Mouse (Mus musculus) CH12.LX (cell line): ENCODE data around the gene Igfbp2. TPM values are rescaled to one million over a fixed set of nuclear protein-coding genes. Genes with fewer than 3 reads are reported as not detected.

Experiments
- DNase-seq: peaks from one replicate; pipeline ENCODE4 v3.0.0-alpha.2; 2013; ENCODE audit errors: extremely low read depth
- H3K27ac ChIP-seq: 2 replicates; pipeline ENCODE4 v1.5.1; 2012; ENCODE audit warnings: low read depth, mild to moderate bottlenecking, control low read depth, moderate library complexity; ENCODE audit not compliant: insufficient read depth
- H3K27me3 ChIP-seq: replicated peaks from 2 replicates; pipeline ENCODE3; 2012; ENCODE audit warnings: inconsistent platforms
- H3K36me3 ChIP-seq, 2 experiments: replicated peaks in 1 of 2; 2 replicates each; pipeline versions ENCODE3 to v1.6.1; 2012; ENCODE audit warnings: inconsistent platforms in 1 of 2, low read length in 1 of 2, mild to moderate bottlenecking in 1 of 2, mixed read lengths in 1 of 2, moderate library complexity in 1 of 2; ENCODE audit not compliant: control insufficient read depth in 1 of 2, insufficient read depth in 1 of 2
- H3K4me1 ChIP-seq, 2 experiments: 2 replicates each; pipeline ENCODE4 v1.6.1; 2012; ENCODE audit warnings: inconsistent platforms in 1 of 2, moderate library complexity in 1 of 2; ENCODE audit not compliant: insufficient read depth in 2 of 2, control insufficient read depth in 1 of 2
- H3K4me2 ChIP-seq: 2 replicates; pipeline ENCODE4 v1.6.1; 2012; ENCODE audit warnings: low read depth, mild to moderate bottlenecking, control low read depth; ENCODE audit not compliant: poor library complexity, insufficient read depth, severe bottlenecking
- H3K4me3 ChIP-seq, 3 experiments: fragments of 150-350 bp in 1 of 3; sonication (generic) in 1 of 3; replicated peaks in 1 of 3; 2 replicates each; pipeline versions ENCODE3 to v1.5.1; 2011 to 2012; ENCODE audit warnings: low read depth in 2 of 3, low read length in 2 of 3, mild to moderate bottlenecking in 2 of 3, moderate library complexity in 2 of 3, control low read depth in 1 of 3, improper control_type of control experiment in 1 of 3, inconsistent platforms in 1 of 3, mixed read lengths in 1 of 3; ENCODE audit not compliant: poor library complexity in 1 of 3
- H3K79me2 ChIP-seq: replicated peaks from 2 replicates; pipeline ENCODE4 v1.6.1; 2012; ENCODE audit warnings: mild to moderate bottlenecking, moderate library complexity; ENCODE audit not compliant: control insufficient read depth, poor library complexity, insufficient read depth, severe bottlenecking; ENCODE audit errors: extremely low read depth
- H3K9ac ChIP-seq: 2 replicates; pipeline ENCODE4 v1.6.1; 2012; ENCODE audit warnings: low read depth, mild to moderate bottlenecking, control low read depth, moderate library complexity; ENCODE audit not compliant: insufficient read depth
- H3K9me3 ChIP-seq: replicated peaks from 2 replicates; pipeline ENCODE3; 2012; ENCODE audit warnings: low read length, inconsistent platforms, mixed read lengths
- BHLHE40 ChIP-seq: IDR thresholded peaks from 2 replicates; pipeline ENCODE4 v1.6.1; 2011; ENCODE audit warnings: mild to moderate bottlenecking, low read depth, low read length, improper control_type of control experiment
- CHD2 ChIP-seq: IDR thresholded peaks from 2 replicates; pipeline ENCODE4 v1.6.1; 2011; ENCODE audit warnings: low read length, improper control_type of control experiment
- E2F4 ChIP-seq: IDR thresholded peaks from 2 replicates; pipeline ENCODE4 v1.6.1; 2011; ENCODE audit warnings: low read depth, low read length, improper control_type of control experiment; ENCODE audit not compliant: insufficient replicate concordance
- ELF1 ChIP-seq: IDR thresholded peaks from 2 replicates; pipeline ENCODE4 v1.6.1; 2014; ENCODE audit warnings: low read depth, mild to moderate bottlenecking, inconsistent platforms, low read length, improper control_type of control experiment
- EP300 ChIP-seq: IDR thresholded peaks from 2 replicates; pipeline ENCODE4 v1.6.1; 2011; ENCODE audit warnings: low read length, improper control_type of control experiment
- ETS1 ChIP-seq: conservative IDR thresholded peaks from 2 replicates; pipeline ENCODE4 v1.6.1; 2012; ENCODE audit warnings: low read depth, mild to moderate bottlenecking, inconsistent platforms, low read length, improper control_type of control experiment, moderate library complexity
- IRF4 ChIP-seq: IDR thresholded peaks from 2 replicates; pipeline ENCODE4 v1.6.1; 2014; ENCODE audit warnings: low read depth, mild to moderate bottlenecking, inconsistent platforms, low read length, improper control_type of control experiment
- MAFK ChIP-seq: IDR thresholded peaks from 2 replicates; pipeline ENCODE4 v1.6.1; 2011; ENCODE audit warnings: low read length, improper control_type of control experiment; ENCODE audit not compliant: insufficient replicate concordance
- MAX ChIP-seq: IDR thresholded peaks from 2 replicates; pipeline ENCODE4 v1.6.1; 2011; ENCODE audit warnings: low read length, improper control_type of control experiment
- MAZ ChIP-seq: IDR thresholded peaks from 2 replicates; pipeline ENCODE4 v1.6.1; 2012; ENCODE audit warnings: low read depth, mild to moderate bottlenecking, inconsistent platforms, low read length, improper control_type of control experiment, moderate library complexity
- MXI1 ChIP-seq: IDR thresholded peaks from 2 replicates; pipeline ENCODE4 v1.6.1; 2011; ENCODE audit warnings: mild to moderate bottlenecking, low read depth, low read length, improper control_type of control experiment
- MYC ChIP-seq: IDR thresholded peaks from 2 replicates; pipeline ENCODE4 v1.6.1; 2011; ENCODE audit warnings: low read depth, mild to moderate bottlenecking, improper control_type of control experiment, low read length
- POLR2A ChIP-seq: IDR thresholded peaks from 2 replicates; pipeline ENCODE4 v1.6.1; 2011; ENCODE audit warnings: low read depth, mild to moderate bottlenecking, improper control_type of control experiment, low read length
- POLR2AphosphoS2 ChIP-seq: IDR thresholded peaks from 2 replicates; pipeline ENCODE4 v1.6.1; 2011; ENCODE audit warnings: low read depth, low read length, improper control_type of control experiment
- RAD21 ChIP-seq: IDR thresholded peaks from 2 replicates; pipeline ENCODE4 v1.6.1; 2011; ENCODE audit warnings: low read depth, mild to moderate bottlenecking, low read length, improper control_type of control experiment, moderate library complexity
- SIN3A ChIP-seq: IDR thresholded peaks from 2 replicates; pipeline ENCODE4 v1.6.1; 2012; ENCODE audit warnings: low read length, improper control_type of control experiment, inconsistent platforms
- TBP ChIP-seq: conservative IDR thresholded peaks from 2 replicates; pipeline ENCODE4 v1.6.1; 2011; ENCODE audit warnings: low read depth, low read length, improper control_type of control experiment
- TCF12 ChIP-seq: IDR thresholded peaks from 2 replicates; pipeline ENCODE4 v1.6.1; 2014; ENCODE audit warnings: low read depth, mild to moderate bottlenecking, inconsistent platforms, low read length, improper control_type of control experiment
- UBTF ChIP-seq: IDR thresholded peaks from 2 replicates; pipeline ENCODE4 v1.6.1; 2012; ENCODE audit warnings: low read depth, mild to moderate bottlenecking, inconsistent platforms, low read length, improper control_type of control experiment, moderate library complexity
- USF1 ChIP-seq: IDR thresholded peaks from 2 replicates; pipeline ENCODE4 v1.6.1; 2014; ENCODE audit warnings: low read depth, mild to moderate bottlenecking, inconsistent platforms, low read length, improper control_type of control experiment
- ZMIZ1 ChIP-seq: IDR thresholded peaks from 2 replicates; pipeline ENCODE4 v1.6.1; 2012; ENCODE audit warnings: low read depth, mild to moderate bottlenecking, inconsistent platforms, low read length, improper control_type of control experiment
- dilution Hi-C: fragments of 300-500 bp; cut with MboI; formaldehyde crosslinking; loops from 2 replicates; pipeline ENCODE4 v1.14.3; 2020; ENCODE audit warnings: low sequenced_read_pairs; ENCODE audit not compliant: extremely low pct_unique_long_range_greater_than_20kb, extremely low pct_ligation_motif_present
- in situ Hi-C: fragments of 300-500 bp; cut with MboI; formaldehyde crosslinking; loops from 3 replicates; pipeline ENCODE4 v1.14.3; 2019; ENCODE audit warnings: low sequenced_read_pairs, low pct_ligation_motif_present, low pct_unique_long_range_greater_than_20kb, mixed read lengths
- polyA plus RNA-seq: library from polyadenylated mRNA; unstranded; fragments of >175 nt; gene quantifications from 2 replicates; pipeline ENCODE4 v1.2.1, GENCODE M21; 2012; ENCODE audit warnings: low read depth; ENCODE audit not compliant: insufficient read length
- total RNA-seq, 2 experiments: library from RNA; depleted of rRNA; stranded (reverse); fragments of 300-350 nt in 1 of 2; fragments of >200 nt in 1 of 2; gene quantifications; 2 replicates each; pipeline ENCODE4 v1.2.3; 2012 to 2014

Gene Igfbp2
- total and polyA plus RNA-seq, 3 experiments, result 294 to 662 (median 350) TPM

DNA sequence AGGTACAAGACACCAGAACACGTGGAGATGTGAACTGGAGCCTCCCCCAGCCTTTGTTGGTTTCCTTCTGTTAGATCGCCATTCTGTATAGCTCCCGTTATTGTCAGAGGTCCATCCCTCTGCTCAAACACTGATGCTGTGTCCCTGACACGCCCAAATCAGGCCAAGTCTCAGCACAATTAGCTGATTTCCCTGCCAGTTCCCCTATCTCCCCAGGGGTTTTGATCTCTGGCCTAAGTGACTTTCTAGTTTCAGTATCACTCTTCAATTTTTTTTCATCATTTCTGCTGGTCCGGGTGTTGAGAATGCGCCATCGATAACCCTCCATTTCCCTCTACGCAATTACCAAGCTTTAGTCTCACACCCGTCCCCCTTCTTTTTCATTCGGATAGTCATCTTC is 1.4 kb upstream of the Igfbp2 start (continued):
- peak; percentile 80 for TF ChIP-seq ETS1
- no peak for TF ChIP-seq SIN3A
- TF ChIP-seq RAD21, result no peak; the same call in 1 of the 2 replicates
- TF ChIP-seq USF1, result no peak
- TF ChIP-seq POLR2AphosphoS2, result no peak
- peak; percentile 50; the same call in 1 of the 2 replicates for TF ChIP-seq TBP
- TF ChIP-seq MYC, result peak; percentile 56; the same call in 1 of the 2 replicates
- TF ChIP-seq EP300, result peak; percentile 83
- TF ChIP-seq, all 38 proteins: peak for 19

DNA sequence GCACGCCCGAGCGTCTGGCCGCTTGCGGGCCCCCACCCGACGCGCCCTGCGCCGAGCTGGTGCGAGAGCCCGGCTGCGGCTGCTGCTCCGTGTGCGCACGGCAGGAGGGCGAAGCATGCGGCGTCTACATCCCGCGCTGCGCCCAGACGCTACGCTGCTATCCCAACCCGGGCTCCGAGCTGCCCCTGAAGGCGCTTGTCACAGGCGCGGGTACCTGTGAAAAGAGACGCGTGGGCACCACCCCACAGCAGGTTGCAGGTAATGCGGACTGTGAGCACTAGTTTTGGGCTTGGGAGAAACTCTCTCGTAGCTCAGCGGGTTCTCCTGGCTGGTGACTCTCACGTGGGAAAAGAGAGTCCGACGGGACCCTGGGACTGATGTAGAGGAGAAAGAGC is 401 bp downstream of the Igfbp2 start:
- Histone ChIP-seq H3K4me2 (peak overlapping the region; percentile 92), H3K9ac (peak overlapping the region; percentile 92), H3K9me3 (no peaks in the 10 kb centered on the region), H3K27me3 (peaks cover 12% of the 10 kb centered on the region), H3K4me3 (peak overlapping the region; percentile 75 to 98 (median 77)), H3K79me2 (peaks cover 30% of the 10 kb centered on the region), H3K27ac (peak overlapping the region; percentile 95), H3K36me3 (no peaks in the 10 kb centered on the region), H3K4me1 (peaks cover 6 to 43% of the 10 kb centered on the region in 2 experiments)
- no peak for DNase-seq
- TF ChIP-seq ETS1 (no peak), MAFK (no peak), ELF1 (0 out of 2 replicates have a peak, but pooled peaks have one; percentile 5), CHD2 (no peak), MAZ (0 out of 2 replicates have a peak, but pooled peaks have one; percentile 15), TCF12 (peak; percentile 7; the same call in 1 of the 2 replicates), ZMIZ1 (no peak), MAX (peak; percentile 2; the same call in 1 of the 2 replicates), UBTF (peak; percentile 18)
- dilution Hi-C loops, result no loop called here
- in situ Hi-C loops, result loop anchor here (25.0 kb wide), 1 partner anchor 387 kb away; no protein-coding TSS in a partner anchor

DNA sequence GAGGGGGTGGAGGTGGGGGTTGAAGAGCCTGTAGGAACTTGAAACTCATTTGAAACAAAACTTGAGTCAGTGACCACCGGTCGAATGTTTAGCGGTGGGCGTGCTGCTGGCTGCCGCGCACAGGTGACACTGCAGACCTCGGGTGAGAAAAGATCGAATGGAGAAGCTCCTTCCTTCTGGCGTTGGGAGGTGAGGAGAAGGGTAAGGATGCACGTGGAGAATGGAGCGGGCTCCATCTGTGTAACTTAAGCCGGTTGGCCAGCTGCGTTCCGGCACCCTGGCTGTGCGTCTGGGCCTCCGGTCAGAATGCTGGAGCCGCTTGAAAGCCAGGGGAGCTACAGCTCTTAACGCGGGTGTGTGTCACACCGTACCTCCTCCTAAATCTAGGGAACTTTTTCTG is 983 bp downstream of the Igfbp2 start:
- dilution Hi-C loops (no loop called here), in situ Hi-C loops (loop anchor here (25.0 kb wide), 1 partner anchor 388 kb away; no protein-coding TSS in a partner anchor)
- peak overlapping the region; percentile 75 to 98 (median 77) for H3K4me3 ChIP-seq
- peak overlapping the region; percentile 95; the same call in 1 of the 2 replicates for H3K27ac ChIP-seq
- no peak for TF ChIP-seq MAZ
- TF ChIP-seq RAD21, result no peak
- no peak for TF ChIP-seq TBP
- TF ChIP-seq MYC, result no peak; the same call in 1 of the 2 replicates
- no peak for TF ChIP-seq USF1
- TF ChIP-seq BHLHE40, result 0 out of 2 replicates have a peak, but pooled peaks have one; percentile 32
- TF ChIP-seq E2F4, result no peak
- no peak for TF ChIP-seq POLR2A
- TF ChIP-seq POLR2AphosphoS2, result no peak
- TF ChIP-seq MAX, result 0 out of 2 replicates have a peak, but pooled peaks have one; percentile 37
- no peak for TF ChIP-seq CHD2
- TF ChIP-seq MXI1, result no peak; the same call in 1 of the 2 replicates
- no peak for TF ChIP-seq IRF4
- no peaks in the 10 kb centered on the region for H3K9me3 ChIP-seq
- peaks cover 12% of the 10 kb centered on the region for H3K27me3 ChIP-seq
- peaks cover 12 to 49% of the 10 kb centered on the region in 2 experiments for H3K4me1 ChIP-seq
- peak overlapping the region; percentile 92 for H3K9ac ChIP-seq
- no peak for DNase-seq
- peak overlapping the region; percentile 92; the same call in 1 of the 2 replicates for H3K4me2 ChIP-seq
- peaks cover 33% of the 10 kb centered on the region for H3K79me2 ChIP-seq
- H3K36me3 ChIP-seq, result no peaks in the 10 kb centered on the region
